ENCODE assay signal across 9 mouse cellular contexts in genomic region chr17:15777979-15778378, GRCm38 (mm10). TPM values are rescaled to one million over a fixed set of nuclear protein-coding genes. Genes with fewer than 3 reads are reported as not detected.
A peak's percentile ranks its signal among the peaks of the same experiment; 100 is the strongest.
DNase-seq lines count a peak whose midpoint lies in the region.
"Had no signal": no experiment of that assay in that cellular context is flagged by ENCODE, and none has a peak within 500 bp of the region (broad histone marks: within the 10 kb centered on the region; RNA-seq: fewer than 3 reads in every experiment).

No protein-coding gene starts in this region.

- DNase-seq in adrenal gland, postnatal 14 days: peak; percentile 5
- DNase-seq in adrenal gland, adult 18-20 months (ENCODE audit: low spot score in 2 of 2): no peak
- DNase-seq in lung, postnatal 10 days: peak; percentile 42
- DNase-seq in lung, adult 18-20 months: no peak
- peak; percentile 33 for DNase-seq in adipocyte (ENCODE audit: low spot score)
- peak; percentile 4 for DNase-seq in spleen, adult 12 weeks (ENCODE audit: low spot score)
- no peak for DNase-seq in cerebellum, adult 18-20 months
- DNase-seq in urinary bladder, adult 2 months (ENCODE audit: low spot score): no peak
- DNase-seq: heart, postnatal 36 days had no signal

RNA-seq across cellular contexts. Expression of gene Rgmb, which starts 52.9 kb away (rescaled TPM):
- total RNA-seq in adrenal gland, postnatal 14 days (2021): 16.3 and 19.2 TPM in 2 replicates
- total RNA-seq in adrenal gland, adult 18-20 months (2021): 10 to 100 TPM; 14.5 to 14.6 TPM
- 47.3 and 61.1 TPM in 2 replicates for polyA plus RNA-seq in urinary bladder, adult 2 months (2012; rRNA removed)

Comparison
In these comparisons a context has a peak if more than half of its experiments do, and no peak if none do; other contexts are left out.
1. DNase-seq: peak in adrenal gland, postnatal 14 days (single experiment), lung, postnatal 10 days (single experiment), adipocyte (single experiment) and spleen, adult 12 weeks (single experiment); none in adrenal gland, adult 18-20 months (0 of 2), lung, adult 18-20 months (0 of 2), cerebellum, adult 18-20 months (0 of 2) and urinary bladder, adult 2 months (single experiment).